In genomic region chr4:63420143-63420920, GRCm38 (mm10) we compare ENCODE assay signal across 13 mouse cellular contexts. TPM values are rescaled to one million over a fixed set of nuclear protein-coding genes. Genes with fewer than 3 reads are reported as not detected.
DNase-seq lines count a peak whose midpoint lies in the region; ATAC-seq lines count a peak whose summit lies in the region.
"Had no signal": no experiment of that assay in that cellular context is flagged by ENCODE, and none has a peak within 500 bp of the region (broad histone marks: within the 10 kb centered on the region; RNA-seq: fewer than 3 reads in every experiment).

No protein-coding gene starts in this region.

- no peak for ATAC-seq in heart, embryonic 11.5 days (replicated peaks; ENCODE audit: insufficient number of reproducible peaks, low FRiP score, low TSS enrichment)
- peak; percentile 13; the same call in 1 of the 2 replicates for ATAC-seq in midbrain, embryonic 15.5 days (replicated peaks)
- ATAC-seq in midbrain, embryonic 16.5 days: no peak

- WGBS in heart, embryonic 11.5 days (ENCODE audit: insufficient replicate concordance): 68% methylated on average over 14 of the region's 14 CpGs
- WGBS in midbrain, embryonic 15.5 days: 64% methylated on average over 14 of the region's 14 CpGs
- 68% methylated on average over 14 of the region's 14 CpGs for WGBS in midbrain, embryonic 16.5 days

- H3K27ac ChIP-seq in heart, embryonic 11.5 days (ENCODE audit: low read depth, low read length): no peak overlapping the region
- no peak overlapping the region for H3K27ac ChIP-seq in midbrain, embryonic 15.5 days
- no peak overlapping the region for H3K27ac ChIP-seq in midbrain, embryonic 16.5 days (ENCODE audit: low read length)
- H3K27ac ChIP-seq: embryonic facial prominence, embryonic 13.5 days; hindbrain, embryonic 15.5 days; liver, embryonic 13.5 days had no signal

- H3K4me1 ChIP-seq in heart, embryonic 11.5 days (ENCODE audit: control insufficient read depth, insufficient read depth, low read length): peaks cover 7% of the 10 kb centered on the region
- peaks cover 3% of the 10 kb centered on the region; the same call in 1 of the 2 replicates for H3K4me1 ChIP-seq in midbrain, embryonic 15.5 days
- H3K4me1 ChIP-seq in midbrain, embryonic 16.5 days (ENCODE audit: control insufficient read depth, insufficient read depth, low read length): peaks cover 4% of the 10 kb centered on the region; the same call in 1 of the 2 replicates
- H3K4me1 ChIP-seq: liver, embryonic 13.5 days had no signal

- DNase-seq in heart, adult 8-10 months (ENCODE audit: low spot score): peak; percentile 62
- DNase-seq in adipocyte (ENCODE audit: low spot score): peak; percentile 8
- peak; percentile 55 for DNase-seq in right cerebral cortex, postnatal 4 days
- DNase-seq in adrenal gland, postnatal 25 days: no peak
- DNase-seq: gastrocnemius, postnatal 14 days; liver, embryonic 13.5 days; retina, postnatal 1 day had no signal

- H3K4me2 ChIP-seq in heart, embryonic 11.5 days: no peak overlapping the region
- H3K4me2 ChIP-seq in midbrain, embryonic 15.5 days: no peak overlapping the region
- no peak overlapping the region for H3K4me2 ChIP-seq in midbrain, embryonic 16.5 days (ENCODE audit: low read length)
- H3K4me2 ChIP-seq: embryonic facial prominence, embryonic 13.5 days; hindbrain, embryonic 15.5 days; liver, embryonic 13.5 days had no signal

- no peaks in the 10 kb centered on the region for H3K27me3 ChIP-seq in heart, embryonic 11.5 days (ENCODE audit: control insufficient read depth, insufficient read depth, low read length)
- no peaks in the 10 kb centered on the region for H3K27me3 ChIP-seq in midbrain, embryonic 15.5 days (replicated peaks)
- no peaks in the 10 kb centered on the region for H3K27me3 ChIP-seq in midbrain, embryonic 16.5 days (ENCODE audit: control insufficient read depth, insufficient read depth, low read depth, low read length)
- H3K27me3 ChIP-seq: hindbrain, embryonic 15.5 days; liver, embryonic 13.5 days had no signal

- H3K4me3 ChIP-seq in heart, embryonic 11.5 days (ENCODE audit: low read depth, low read length): no peak overlapping the region
- no peak overlapping the region for H3K4me3 ChIP-seq in midbrain, embryonic 15.5 days
- H3K4me3 ChIP-seq in midbrain, embryonic 16.5 days (ENCODE audit: low read depth, low read length): no peak overlapping the region
- H3K4me3 ChIP-seq: embryonic facial prominence, embryonic 13.5 days; hindbrain, embryonic 15.5 days; liver, embryonic 13.5 days; myocyte had no signal

- no peak overlapping the region for H3K9ac ChIP-seq in heart, embryonic 11.5 days (ENCODE audit: low read depth, low read length)
- no peak overlapping the region for H3K9ac ChIP-seq in midbrain, embryonic 15.5 days
- H3K9ac ChIP-seq in midbrain, embryonic 16.5 days (ENCODE audit: low read depth, low read length): no peak overlapping the region
- H3K9ac ChIP-seq: embryonic facial prominence, embryonic 13.5 days; hindbrain, embryonic 15.5 days; liver, embryonic 13.5 days had no signal

- no peaks in the 10 kb centered on the region for H3K36me3 ChIP-seq in heart, embryonic 11.5 days (ENCODE audit: control insufficient read depth, insufficient read depth, low read length)
- no peaks in the 10 kb centered on the region for H3K36me3 ChIP-seq in midbrain, embryonic 15.5 days (replicated peaks)
- no peaks in the 10 kb centered on the region for H3K36me3 ChIP-seq in midbrain, embryonic 16.5 days (ENCODE audit: control insufficient read depth, insufficient read depth, low read length)
- H3K36me3 ChIP-seq: embryonic facial prominence, embryonic 13.5 days; hindbrain, embryonic 15.5 days; liver, embryonic 13.5 days had no signal

- H3K9me3 ChIP-seq in heart, embryonic 11.5 days (replicated peaks; ENCODE audit: control insufficient read depth, low read length): no peaks in the 10 kb centered on the region
- no peaks in the 10 kb centered on the region for H3K9me3 ChIP-seq in midbrain, embryonic 15.5 days
- H3K9me3 ChIP-seq in midbrain, embryonic 16.5 days (replicated peaks; ENCODE audit: control insufficient read depth, low read length, poor library complexity, severe bottlenecking): no peaks in the 10 kb centered on the region
- H3K9me3 ChIP-seq: embryonic facial prominence, embryonic 13.5 days; hindbrain, embryonic 15.5 days; liver, embryonic 13.5 days had no signal

RNA-seq across cellular contexts. Expression of gene Akna, which starts 17.2 kb away (rescaled TPM):
- total RNA-seq in heart, adult 8-10 months (2022): 1 to 10 TPM; 3.1 to 4.4 (median 3.5) TPM
- polyA plus RNA-seq in heart, embryonic 11.5 days (2014; fragmentation: Nextera tagmentation; extraction: Ambion mirVana): 3.1 and 3.2 TPM in 2 replicates
- polyA plus RNA-seq in midbrain, embryonic 15.5 days (2015; fragmentation: Nextera tagmentation; extraction: Ambion mirVana): 7.0 and 7.7 TPM in 2 replicates
- 5.3 and 6.0 TPM in 2 replicates for polyA plus RNA-seq in midbrain, embryonic 16.5 days (2015; fragmentation: Nextera tagmentation; extraction: Ambion mirVana)
- total RNA-seq in adrenal gland, postnatal 25 days (2021): 2.7 and 3.8 TPM in 2 replicates

RNA-seq across cellular contexts. Expression of gene Orm2, which starts 58.1 kb away (rescaled TPM):
- under 1 TPM in 2 of 4 experiments, not detected in 2; 0.34 to 0.37 TPM for total RNA-seq in heart, adult 8-10 months (2022)
- polyA plus RNA-seq in heart, embryonic 11.5 days (2014; fragmentation: Nextera tagmentation; extraction: Ambion mirVana): not detected in 2 replicates
- not detected in 2 replicates for polyA plus RNA-seq in midbrain, embryonic 15.5 days (2015; fragmentation: Nextera tagmentation; extraction: Ambion mirVana)
- not detected in 2 replicates for polyA plus RNA-seq in midbrain, embryonic 16.5 days (2015; fragmentation: Nextera tagmentation; extraction: Ambion mirVana)
- total RNA-seq in adrenal gland, postnatal 25 days (2021): 3.3 and 6.7 TPM in 2 replicates
- total RNA-seq: gastrocnemius, postnatal 14 days had no signal
- polyA plus RNA-seq: embryonic facial prominence, embryonic 13.5 days; hindbrain, embryonic 15.5 days; liver, embryonic 13.5 days; myocyte had no signal
